Mouse (Mus musculus) forebrain, embryonic 14.5 days (tissue): ENCODE measurements around the gene Tgfbr2. TPM values are rescaled to one million over a fixed set of nuclear protein-coding genes. Genes with fewer than 3 reads are reported as not detected.

Experiments used
- ATAC-seq: fragments of 200-750 bp; cut with Nextera tagmentation; 2 replicates; pipeline ENCODE4 v1.8.0; 2017; ENCODE audit warnings: mild to moderate bottlenecking, moderate library complexity
- DNase-seq: peaks from one replicate; pipeline ENCODE4 v3.0.0-alpha.2; 2015; ENCODE audit warnings: low spot score
- H3K27ac ChIP-seq: fragments of 300-500 bp; sonication (generic); 2 replicates; pipeline ENCODE4 v1.5.1; 2014; ENCODE audit warnings: low read depth, mild to moderate bottlenecking, control low read depth, low read length, moderate library complexity
- H3K27me3 ChIP-seq: fragments of 300-500 bp; sonication (generic); replicated peaks from 2 replicates; pipeline ENCODE4 v1.6.1; 2014; ENCODE audit warnings: low read length, control low read depth, mixed read lengths; ENCODE audit not compliant: control insufficient read depth, insufficient read depth
- H3K36me3 ChIP-seq: fragments of 300-500 bp; sonication (generic); 2 replicates; pipeline ENCODE4 v1.6.1; 2014; ENCODE audit warnings: low read length, control low read depth; ENCODE audit not compliant: control insufficient read depth, insufficient read depth
- H3K4me1 ChIP-seq: fragments of 300-500 bp; sonication (generic); 2 replicates; pipeline ENCODE4 v1.6.1; 2014; ENCODE audit warnings: antibody characterized with exemption, low read length, control low read depth; ENCODE audit not compliant: control insufficient read depth, insufficient read depth
- H3K4me2 ChIP-seq: fragments of 300-500 bp; sonication (generic); 2 replicates; pipeline ENCODE4 v1.6.1; 2014; ENCODE audit warnings: mild to moderate bottlenecking, control low read depth, low read length
- H3K4me3 ChIP-seq: fragments of 300-500 bp; sonication (generic); 2 replicates; pipeline ENCODE4 v1.5.1; 2014; ENCODE audit warnings: low read depth, low read length, control low read depth
- H3K9ac ChIP-seq: fragments of 300-500 bp; sonication (generic); 2 replicates; pipeline ENCODE4 v1.6.1; 2014; ENCODE audit warnings: mild to moderate bottlenecking, low read length, control low read depth, moderate library complexity
- H3K9me3 ChIP-seq: fragments of 300-500 bp; sonication (generic); replicated peaks from 2 replicates; pipeline ENCODE4 v1.6.1; 2016; ENCODE audit warnings: low read length, control low read depth, mixed read lengths; ENCODE audit not compliant: control insufficient read depth
- WGBS: fragments of 180-500 bp; shearing (Covaris S2); extraction: QIAGEN DNeasy Blood & Tissue Kit; methylation state at CpG from one replicate; pipeline ENCODE4 v1.1.7; 2014; 5-methylcytosine and 5-hydroxymethylcytosine counted together
- polyA plus RNA-seq: library from polyadenylated mRNA; unstranded; fragments of >200 nt; fragmentation: Nextera tagmentation; extraction: Ambion mirVana; gene quantifications from 2 replicates; pipeline ENCODE4 v1.2.1, GENCODE M21; 2014

Gene Tgfbr2
- polyA plus RNA-seq, 1 experiment from 2014 or later: 5.5 TPM

DNA sequence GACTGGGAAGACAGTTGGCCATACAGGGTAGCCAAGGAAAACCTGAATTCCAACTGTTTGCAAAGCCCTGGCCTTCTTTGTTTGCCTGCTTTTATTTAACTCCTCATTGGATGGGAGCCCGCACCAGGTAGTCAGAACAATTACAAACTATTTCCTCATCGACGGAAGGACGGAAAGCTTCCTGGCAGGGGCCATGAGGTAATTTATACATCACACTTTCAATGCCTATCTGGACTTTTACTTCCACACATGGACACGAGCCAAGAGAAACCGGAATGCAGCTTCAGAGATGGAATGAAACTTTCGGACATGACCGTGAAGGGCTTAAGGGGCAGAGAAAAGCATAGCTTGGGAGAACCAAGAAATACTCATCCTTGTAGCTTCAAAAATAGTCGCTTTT lies 24.0 kb upstream of the Tgfbr2 start:
- no peak overlapping the region for H3K4me3 ChIP-seq
- DNase-seq (no peak), ATAC-seq (no peak)
- no peaks in the 10 kb centered on the region for H3K4me1 ChIP-seq
- 39% methylated on average over 9 of the region's 9 CpGs for WGBS
- H3K4me2 ChIP-seq: no peak overlapping the region
- no peak overlapping the region for H3K27ac ChIP-seq
- no peaks in the 10 kb centered on the region for H3K9me3 ChIP-seq
- no peak overlapping the region for H3K9ac ChIP-seq
- H3K27me3 ChIP-seq: no peaks in the 10 kb centered on the region
- H3K36me3 ChIP-seq: no peaks in the 10 kb centered on the region

GRCm38 (mm10) chr9:116198488-116198887 lies 23.3 kb upstream of the Tgfbr2 start:
- ATAC-seq (no peak), DNase-seq (no peak)

DNA sequence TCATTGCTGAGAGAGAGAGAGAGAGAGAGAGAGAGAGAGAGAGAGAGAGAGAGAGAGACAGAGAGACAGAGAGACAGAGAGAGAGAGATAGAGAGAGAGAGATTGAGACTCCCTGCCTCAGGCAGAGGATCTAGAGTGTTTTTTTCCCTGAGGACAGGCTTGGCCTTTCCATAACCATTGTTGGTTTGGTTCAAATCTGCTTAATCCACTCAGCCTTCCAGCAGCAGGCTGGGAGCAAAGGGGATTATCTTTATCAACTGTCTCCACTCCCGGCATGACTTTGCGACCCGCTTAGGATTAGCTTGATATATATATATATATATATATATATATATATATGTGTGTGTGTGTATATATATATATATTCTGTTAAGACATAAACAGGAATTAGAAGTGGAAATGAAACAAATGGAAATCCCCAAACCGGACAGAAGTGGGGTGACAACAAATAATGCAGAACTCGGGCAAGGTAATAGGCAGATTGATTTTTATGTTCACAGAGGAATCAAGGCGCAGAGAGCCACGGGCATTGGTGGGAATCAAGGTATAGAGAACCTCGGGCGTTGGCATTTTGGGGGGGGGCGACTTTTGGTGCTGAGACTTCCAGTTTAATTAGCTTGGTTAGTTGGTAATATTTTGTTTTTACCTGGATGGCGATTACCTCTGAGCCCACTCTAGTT lies 22.5 kb upstream of the Tgfbr2 start:
- 83% methylated on average over 11 of the region's 11 CpGs for WGBS
- DNase-seq: no peak
- Histone ChIP-seq H3K27ac (no peak overlapping the region), H3K36me3 (no peaks in the 10 kb centered on the region), H3K4me3 (no peak overlapping the region), H3K27me3 (no peaks in the 10 kb centered on the region), H3K9me3 (no peaks in the 10 kb centered on the region), H3K4me2 (no peak overlapping the region), H3K9ac (no peak overlapping the region), H3K4me1 (no peaks in the 10 kb centered on the region)
- no peak for ATAC-seq

More at GRCm38 (mm10) chr9:116198488-116198887, 23.3 kb upstream of the Tgfbr2 start:
- no peaks in the 10 kb centered on the region for H3K27me3 ChIP-seq
- no peak overlapping the region for H3K4me3 ChIP-seq
- H3K36me3 ChIP-seq: no peaks in the 10 kb centered on the region
- WGBS: 17% methylated on average over 9 of the region's 9 CpGs
- H3K4me2 ChIP-seq: no peak overlapping the region
- no peaks in the 10 kb centered on the region for H3K4me1 ChIP-seq
- no peaks in the 10 kb centered on the region for H3K9me3 ChIP-seq
- no peak overlapping the region for H3K27ac ChIP-seq
- H3K9ac ChIP-seq: no peak overlapping the region

GRCm38 (mm10) chr9:116193889-116194450 lies 18.8 kb upstream of the Tgfbr2 start:
- Histone ChIP-seq H3K4me1 (no peaks in the 10 kb centered on the region), H3K36me3 (no peaks in the 10 kb centered on the region), H3K4me3 (no peak overlapping the region), H3K9ac (no peak overlapping the region), H3K9me3 (no peaks in the 10 kb centered on the region), H3K27ac (no peak overlapping the region), H3K27me3 (no peaks in the 10 kb centered on the region), H3K4me2 (no peak overlapping the region)
- DNase-seq (no peak), ATAC-seq (no peak)
- 86% methylated on average over 4 of the region's 4 CpGs for WGBS

GRCm38 (mm10) chr9:116193535-116193881 lies 18.3 kb upstream of the Tgfbr2 start:
- H3K27me3 ChIP-seq: no peaks in the 10 kb centered on the region
- no peaks in the 10 kb centered on the region for H3K36me3 ChIP-seq
- H3K4me1 ChIP-seq: no peaks in the 10 kb centered on the region
- no peak overlapping the region for H3K9ac ChIP-seq
- H3K4me2 ChIP-seq: no peak overlapping the region
- H3K9me3 ChIP-seq: no peaks in the 10 kb centered on the region
- H3K4me3 ChIP-seq: no peak overlapping the region
- no peak for ATAC-seq
- H3K27ac ChIP-seq: no peak overlapping the region
- WGBS: 83% methylated on average over 1 of the region's 1 CpGs
- DNase-seq: no peak

DNA sequence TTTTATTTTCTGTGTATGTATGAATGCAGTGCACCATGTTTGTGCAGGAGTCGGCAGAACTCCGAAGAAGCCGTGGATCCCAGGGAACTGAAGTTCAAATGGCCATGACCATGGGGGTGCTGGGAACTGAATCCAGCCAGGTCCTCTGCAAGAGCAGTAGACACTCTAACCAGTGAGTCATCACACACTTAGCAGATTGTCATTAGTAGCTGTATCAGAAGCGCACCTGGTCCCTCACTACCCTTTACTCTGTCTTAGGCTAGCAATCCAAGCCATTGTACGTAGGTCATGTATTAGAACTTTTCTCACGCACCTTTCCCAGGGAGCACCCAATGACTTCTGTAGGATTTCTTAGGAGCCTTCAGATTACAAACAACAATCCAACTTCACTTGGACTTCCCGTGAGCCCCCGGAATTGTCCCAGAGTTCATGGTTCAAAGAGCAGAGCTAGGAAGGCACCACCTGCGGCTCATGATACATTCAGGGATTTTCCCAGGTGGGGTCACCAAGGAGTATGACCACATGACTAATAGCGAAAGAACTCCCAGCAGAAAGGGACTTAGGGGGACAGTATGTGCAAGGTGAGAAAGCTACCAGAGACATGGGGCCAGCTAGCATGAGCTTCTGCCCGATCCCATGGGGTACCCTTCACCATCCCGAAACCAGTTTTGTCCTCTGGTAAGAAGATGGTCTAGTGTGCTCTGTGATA lies 17.8 kb upstream of the Tgfbr2 start:
- Histone ChIP-seq H3K4me2 (no peak overlapping the region), H3K36me3 (no peaks in the 10 kb centered on the region), H3K9me3 (no peaks in the 10 kb centered on the region), H3K4me3 (no peak overlapping the region), H3K9ac (no peak overlapping the region), H3K4me1 (no peaks in the 10 kb centered on the region), H3K27ac (no peak overlapping the region), H3K27me3 (no peaks in the 10 kb centered on the region)
- 95% methylated on average over 12 of the region's 12 CpGs for WGBS
- DNase-seq: no peak
- no peak for ATAC-seq

- no peaks in the 10 kb centered on the region for H3K36me3 ChIP-seq
- H3K27ac ChIP-seq: no peak overlapping the region
- no peaks in the 10 kb centered on the region for H3K4me1 ChIP-seq
- H3K4me2 ChIP-seq: no peak overlapping the region
- no peak overlapping the region for H3K4me3 ChIP-seq
- WGBS: 88% methylated on average over 7 of the region's 7 CpGs
- no peak overlapping the region for H3K9ac ChIP-seq
- no peaks in the 10 kb centered on the region for H3K27me3 ChIP-seq
- DNase-seq: no peak
- no peak for ATAC-seq
- no peaks in the 10 kb centered on the region for H3K9me3 ChIP-seq
Observed at GRCm38 (mm10) chr9:116192253-116192652, 17.1 kb upstream of the Tgfbr2 start.

DNA sequence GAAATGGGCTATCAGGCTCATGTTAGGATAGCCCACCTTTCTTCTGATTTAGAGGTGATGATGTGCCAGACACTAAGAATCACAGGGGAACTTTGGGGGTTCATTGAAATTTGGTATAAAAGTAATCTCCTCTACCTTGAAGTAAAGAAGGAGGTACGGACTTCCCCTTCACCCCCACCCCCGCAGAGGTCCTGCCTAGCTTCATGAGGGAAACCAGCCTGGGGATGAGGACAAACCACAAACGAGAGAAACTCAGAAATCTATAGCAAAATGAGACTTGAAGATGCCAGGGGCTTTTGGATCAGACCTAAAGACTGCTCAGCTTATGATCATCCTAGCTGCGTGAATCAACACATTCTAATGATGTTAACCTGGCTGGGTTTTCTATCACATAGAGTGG lies 14.7 kb upstream of the Tgfbr2 start:
- H3K4me3 ChIP-seq: no peak overlapping the region
- no peak overlapping the region for H3K27ac ChIP-seq
- no peaks in the 10 kb centered on the region for H3K36me3 ChIP-seq
- no peaks in the 10 kb centered on the region for H3K27me3 ChIP-seq
- H3K9ac ChIP-seq: no peak overlapping the region
- ATAC-seq (no peak), DNase-seq (no peak)
- WGBS: 86% methylated on average over 4 of the region's 4 CpGs
- no peak overlapping the region for H3K4me2 ChIP-seq
- H3K4me1 ChIP-seq: no peaks in the 10 kb centered on the region
- H3K9me3 ChIP-seq: no peaks in the 10 kb centered on the region
